Mouse (Mus musculus) neutrophil, adult 5-6 weeks (primary cell): Measurements from ENCODE around the gene Xrn1. TPM values are rescaled to one million over a fixed set of nuclear protein-coding genes. Genes with fewer than 3 reads are reported as not detected.

Source experiments
- total RNA-seq: library from RNA; stranded (forward); fragments of 200-1000 nt; gene quantifications from 2 replicates; pipeline ENCODE4 v1.2.3, GENCODE M21; 2017

The Xrn1 gene
- total RNA-seq, 1 experiment from 2014 or later = 37.5 TPM

Other genes with a start within 250 kb of the Xrn1 start
- gene Trpc1, start 204.4 kb upstream of the Xrn1 start, total RNA-seq = 0.58 and 0.74 TPM in 2 replicates
- gene Pls1, start 109.4 kb upstream of the Xrn1 start, total RNA-seq = 1.9 and 2.3 TPM in 2 replicates
- 44.7 and 45.7 TPM in 2 replicates for gene Atr, start 97.2 kb upstream of the Xrn1 start, total RNA-seq
- gene Gk5, start 164.6 kb downstream of the Xrn1 start, total RNA-seq = 4.4 and 5.8 TPM in 2 replicates
- 31.3 and 32.0 TPM in 2 replicates for gene Tfdp2, start 241.5 kb downstream of the Xrn1 start, total RNA-seq